Mouse (Mus musculus) embryonic facial prominence, embryonic 10.5 days (tissue): Measurements from ENCODE around the gene Draxin. TPM values are rescaled to one million over a fixed set of nuclear protein-coding genes. Genes with fewer than 3 reads are reported as not detected.
"Not testable (repeated sequence)": the region's sequence is repeated elsewhere in the genome, so short reads cannot be mapped to it uniquely, and the experiment has no call there.

Experiments used
- DNase-seq: peaks from one replicate; pipeline ENCODE4 v3.0.0-alpha.2; 2017; ENCODE audit warnings: low spot score
- H3K27ac ChIP-seq: fragments of 300-500 bp; sonication (generic); replicated peaks from 2 replicates; pipeline ENCODE4 v1.5.1; 2016; ENCODE audit warnings: mild to moderate bottlenecking
- H3K27me3 ChIP-seq: fragments of 300-500 bp; sonication (generic); replicated peaks from 2 replicates; pipeline ENCODE4 v1.6.1; 2016; ENCODE audit warnings: low read depth, mild to moderate bottlenecking; ENCODE audit not compliant: poor library complexity, severe bottlenecking
- H3K36me3 ChIP-seq: fragments of 300-500 bp; sonication (generic); replicated peaks from 2 replicates; pipeline ENCODE4 v1.6.1; 2016; ENCODE audit warnings: mild to moderate bottlenecking, moderate library complexity
- H3K4me1 ChIP-seq: fragments of 300-500 bp; sonication (generic); 2 replicates; pipeline ENCODE4 v1.6.1; 2016
- H3K4me3 ChIP-seq: fragments of 300-500 bp; sonication (generic); 2 replicates; pipeline ENCODE4 v1.5.1; 2016; ENCODE audit warnings: mild to moderate bottlenecking, moderate library complexity
- H3K9me3 ChIP-seq: fragments of 300-500 bp; sonication (generic); 2 replicates; pipeline ENCODE4 v1.6.1; 2016; ENCODE audit warnings: mild to moderate bottlenecking
- WGBS: fragments of 180-500 bp; shearing (Covaris S2); methylation state at CpG from one replicate; pipeline ENCODE4 v1.1.7; 2016; 5-methylcytosine and 5-hydroxymethylcytosine counted together
- polyA plus RNA-seq: library from polyadenylated mRNA; unstranded; fragments of >200 nt; fragmentation: Nextera tagmentation; extraction: Ambion mirVana; gene quantifications from 2 replicates; pipeline ENCODE4 v1.2.1, GENCODE M21; 2016

The Draxin gene
- 1.5 and 2.4 TPM in 2 replicates for polyA plus RNA-seq

DNA sequence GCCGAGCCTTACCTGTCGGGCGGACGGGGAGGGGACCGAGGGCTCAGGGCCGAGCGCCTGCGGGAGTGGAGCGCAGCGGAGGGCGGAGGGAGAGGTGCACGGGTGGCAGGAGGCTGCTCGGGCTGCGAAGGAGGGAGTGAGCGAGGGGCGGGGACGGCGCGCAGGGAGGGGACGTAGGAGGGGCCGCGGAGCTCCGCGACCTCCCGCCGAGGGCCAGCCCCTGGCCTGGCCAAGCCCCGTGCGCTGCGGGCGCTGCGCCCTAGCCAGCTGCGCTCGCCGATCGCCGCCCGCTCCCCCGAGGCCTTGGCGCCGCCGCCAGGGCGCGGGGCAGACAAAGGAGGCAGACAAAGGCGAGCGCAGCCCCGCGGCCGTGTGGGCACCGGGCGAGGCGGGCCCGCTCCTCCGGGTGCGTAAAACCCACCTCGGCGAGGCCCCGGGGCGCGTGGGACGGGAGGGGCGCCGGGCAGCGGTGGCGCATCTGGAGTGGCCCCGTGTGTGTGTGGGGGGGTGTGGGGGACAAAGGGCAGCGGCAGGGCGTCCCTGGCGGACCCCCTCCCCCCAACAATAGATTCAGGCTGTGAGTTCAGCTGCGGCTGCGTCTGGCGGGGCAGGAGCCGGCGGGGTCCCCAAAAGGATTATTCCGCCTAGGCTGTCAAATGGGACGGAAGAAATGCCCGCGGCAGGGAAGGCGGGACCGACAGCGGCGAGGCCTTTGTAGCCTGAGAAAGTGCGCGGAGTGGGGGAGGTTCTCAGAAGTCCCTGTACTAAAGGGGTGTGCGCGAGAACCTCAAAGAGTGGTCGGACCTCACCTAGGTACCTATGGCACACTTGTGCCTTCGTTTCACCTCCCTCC, at the start of gene Draxin:
Gene Draxin, minus strand, starts transcription at position 138 of the 853 bp plus-strand sequence.
- DNase-seq, result peak; percentile 89
- under 1% methylated on average over 80 of the region's 87 CpGs for WGBS
- Histone ChIP-seq H3K27me3 (peaks cover 70% of the 10 kb centered on the region), H3K4me3 (peak within 1 kb of the TSS; percentile 88), H3K9me3 (no peaks in the 10 kb centered on the region), H3K4me1 (peaks cover 26% of the 10 kb centered on the region), H3K27ac (peak within 1 kb of the TSS; percentile 97), H3K36me3 (no peaks in the 10 kb centered on the region)

- no peaks in the 10 kb centered on the region for H3K36me3 ChIP-seq
- no peak overlapping the region for H3K4me3 ChIP-seq
- H3K27ac ChIP-seq, result no peak overlapping the region
- peaks cover 12% of the 10 kb centered on the region for H3K4me1 ChIP-seq
- no peaks in the 10 kb centered on the region for H3K9me3 ChIP-seq
- DNase-seq, result no peak
- peaks cover 71% of the 10 kb centered on the region for H3K27me3 ChIP-seq
Observed at GRCm38 (mm10) chr4:148177716-148178115, 47.2 kb upstream of the Draxin start.

DNA sequence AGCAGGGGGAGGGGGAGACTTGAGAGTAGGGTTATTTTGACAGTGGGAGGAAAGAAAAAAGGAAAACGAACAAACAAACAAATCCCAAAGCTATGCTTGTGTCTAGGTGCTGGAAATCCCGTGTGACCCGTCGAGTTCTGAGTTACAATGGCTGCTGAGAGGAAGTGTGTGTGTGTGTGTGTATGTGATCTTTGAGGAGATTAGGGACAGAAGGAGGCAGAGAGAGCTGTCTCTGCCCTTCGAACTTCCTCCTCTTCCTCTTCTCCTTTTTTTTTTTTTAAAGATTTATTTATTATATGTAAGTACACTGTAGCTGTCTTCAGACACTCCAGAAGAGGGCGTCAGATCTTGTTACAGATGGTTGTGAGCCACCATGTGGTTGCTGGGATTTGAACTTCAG, 46.1 kb upstream of the Draxin start:
- WGBS, result 68% methylated on average over 6 of the region's 6 CpGs
- DNase-seq, H3K36me3 ChIP-seq, H3K4me3 ChIP-seq, H3K9me3 ChIP-seq, H3K4me1 ChIP-seq, H3K27ac ChIP-seq: not testable (repeated sequence)
- H3K27me3 ChIP-seq, result peaks cover 73% of the 10 kb centered on the region

DNA sequence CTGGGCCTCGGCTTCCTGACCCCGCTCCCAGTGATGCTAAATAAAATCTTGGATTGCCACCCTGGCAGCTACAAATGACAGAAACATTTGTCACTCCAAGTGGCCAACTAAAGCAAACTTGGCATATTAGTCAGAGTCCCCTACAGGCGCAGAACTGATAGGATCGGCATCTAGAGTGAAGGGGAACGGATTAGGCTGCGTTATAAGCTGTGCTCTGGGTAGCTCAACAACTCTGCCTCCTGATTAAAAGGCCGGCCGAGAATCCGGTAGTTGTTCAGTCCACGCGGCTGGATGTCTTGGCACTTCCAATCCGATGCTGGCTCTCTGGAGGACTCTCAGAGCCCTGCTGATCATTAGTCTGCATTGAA, 44.0 kb upstream of the Draxin start:
- peaks cover 11% of the 10 kb centered on the region for H3K4me1 ChIP-seq
- peaks cover 93% of the 10 kb centered on the region for H3K27me3 ChIP-seq
- no peak overlapping the region for H3K27ac ChIP-seq
- no peak overlapping the region for H3K4me3 ChIP-seq
- DNase-seq, result no peak
- H3K9me3 ChIP-seq, result no peaks in the 10 kb centered on the region
- 8% methylated on average over 12 of the region's 12 CpGs for WGBS
- H3K36me3 ChIP-seq, result no peaks in the 10 kb centered on the region

GRCm38 (mm10) chr4:148173811-148174494, 43.5 kb upstream of the Draxin start:
- H3K4me1 ChIP-seq, result peaks cover 12% of the 10 kb centered on the region
- peak; percentile 42 for DNase-seq
- H3K36me3 ChIP-seq, result no peaks in the 10 kb centered on the region
- under 1% methylated on average over 30 of the region's 30 CpGs for WGBS
- no peaks in the 10 kb centered on the region for H3K9me3 ChIP-seq
- H3K27ac ChIP-seq, result no peak overlapping the region
- H3K27me3 ChIP-seq, result peaks cover 97% of the 10 kb centered on the region
- H3K4me3 ChIP-seq, result peak overlapping the region; percentile 41

DNA sequence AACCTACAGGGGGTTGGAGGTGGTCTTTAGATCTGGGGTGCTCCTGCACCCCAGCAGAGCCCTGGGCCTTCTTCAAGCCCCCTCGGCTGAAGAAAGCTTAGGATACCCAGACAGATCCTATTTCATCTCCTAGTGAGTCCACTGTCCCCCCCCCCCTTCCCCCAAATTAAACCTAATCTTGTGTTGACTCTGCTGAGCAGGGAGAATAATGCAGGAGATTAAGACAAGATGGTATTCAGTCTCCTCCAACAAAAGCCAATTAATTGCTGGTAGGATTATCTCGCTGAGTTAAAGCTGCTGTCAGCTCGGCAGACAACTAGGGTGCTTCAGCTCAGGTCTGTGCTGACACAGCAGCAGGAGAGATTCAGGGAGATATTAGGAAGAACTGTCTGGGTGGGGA, 40.8 kb upstream of the Draxin start:
- no peak for DNase-seq
- Histone ChIP-seq H3K36me3 (no peaks in the 10 kb centered on the region), H3K4me1 (peaks cover 20% of the 10 kb centered on the region), H3K27me3 (peaks cover 96% of the 10 kb centered on the region), H3K4me3 (no peak overlapping the region), H3K27ac (no peak overlapping the region), H3K9me3 (no peaks in the 10 kb centered on the region)
- WGBS, result 24% methylated on average over 3 of the region's 3 CpGs

DNA sequence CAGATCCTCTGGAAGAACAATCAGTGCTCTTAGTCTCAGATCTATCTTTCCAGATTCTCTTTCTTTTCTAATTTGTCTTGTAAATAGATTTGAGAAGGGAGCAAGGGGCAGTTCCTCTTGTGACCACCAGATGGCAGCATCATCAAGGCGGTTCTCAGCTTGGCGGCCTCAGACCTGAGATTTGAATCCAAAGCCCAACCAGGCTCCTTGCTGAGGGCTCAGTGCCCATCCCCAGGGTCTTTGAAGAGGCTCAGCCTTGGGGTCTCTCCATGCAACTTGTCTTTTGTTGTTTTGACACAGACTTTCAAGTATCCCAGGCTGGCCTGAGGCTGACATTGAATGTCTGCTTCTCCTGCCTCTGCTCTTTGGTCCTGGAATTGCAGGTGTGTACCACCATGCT, 40.3 kb upstream of the Draxin start:
- Histone ChIP-seq H3K4me1 (peaks cover 24% of the 10 kb centered on the region), H3K4me3 (no peak overlapping the region), H3K27ac (no peak overlapping the region), H3K9me3 (no peaks in the 10 kb centered on the region), H3K27me3 (peaks cover 96% of the 10 kb centered on the region), H3K36me3 (no peaks in the 10 kb centered on the region)
- WGBS, result 3% methylated on average over 2 of the region's 2 CpGs
- peak; percentile 66 for DNase-seq

GRCm38 (mm10) chr4:148169586-148169985, 39.1 kb upstream of the Draxin start:
- H3K36me3 ChIP-seq, result no peaks in the 10 kb centered on the region
- DNase-seq, result no peak
- 19% methylated on average over 15 of the region's 15 CpGs for WGBS
- no peak overlapping the region for H3K27ac ChIP-seq
- no peak overlapping the region for H3K4me3 ChIP-seq
- peaks cover 96% of the 10 kb centered on the region for H3K27me3 ChIP-seq
- H3K9me3 ChIP-seq, result no peaks in the 10 kb centered on the region
- peaks cover 32% of the 10 kb centered on the region for H3K4me1 ChIP-seq

DNA sequence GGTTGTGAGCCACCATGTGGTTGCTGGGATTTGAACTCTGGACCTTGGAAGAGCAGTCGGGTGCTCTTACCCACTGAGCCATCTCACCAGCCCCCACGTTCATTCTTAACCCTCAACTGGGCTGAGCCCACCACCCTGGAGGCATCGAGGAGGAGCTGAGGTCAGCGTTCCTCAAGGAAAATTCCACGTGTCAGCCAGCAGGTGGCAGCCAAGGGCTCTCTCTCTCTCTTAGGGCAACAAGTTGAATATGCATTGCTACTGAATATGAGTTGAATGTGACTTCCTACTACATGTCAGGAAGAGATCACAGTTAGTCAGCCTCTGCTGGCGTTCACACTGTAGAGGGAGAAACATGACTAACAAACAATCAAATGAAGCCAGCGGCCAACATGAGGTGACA, 37.8 kb upstream of the Draxin start:
- DNase-seq, result peak; percentile 75
- Histone ChIP-seq H3K4me3 (no peak overlapping the region), H3K36me3 (no peaks in the 10 kb centered on the region), H3K27ac (no peak overlapping the region), H3K4me1 (peaks cover 37% of the 10 kb centered on the region), H3K9me3 (no peaks in the 10 kb centered on the region), H3K27me3 (peaks cover 96% of the 10 kb centered on the region)
- WGBS, result 28% methylated on average over 7 of the region's 7 CpGs

DNA sequence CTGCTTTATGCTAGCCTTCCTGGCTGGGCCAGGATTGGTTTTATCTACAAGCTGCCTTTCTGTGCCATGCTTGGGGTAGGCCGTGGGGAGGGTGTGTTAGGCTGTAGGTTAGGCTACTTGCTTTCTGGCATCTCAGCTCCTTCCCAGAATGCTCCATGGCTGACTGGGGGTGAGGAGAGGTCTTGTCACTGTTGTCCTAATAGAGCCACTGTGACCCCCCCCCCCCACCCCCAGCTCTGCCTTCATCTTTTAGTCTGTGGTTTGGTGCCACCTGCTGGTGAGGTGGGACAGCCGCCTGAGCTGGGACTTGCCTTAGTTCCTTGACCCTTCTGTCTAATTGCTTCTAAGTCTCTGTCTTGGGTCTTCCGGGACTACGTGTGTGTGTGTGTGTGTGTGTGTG, 36.5 kb upstream of the Draxin start:
- Histone ChIP-seq H3K9me3 (no peaks in the 10 kb centered on the region), H3K4me3 (peak overlapping the region; percentile 34), H3K36me3 (no peaks in the 10 kb centered on the region), H3K27ac (no peak overlapping the region), H3K4me1 (peaks cover 37% of the 10 kb centered on the region), H3K27me3 (peaks cover 96% of the 10 kb centered on the region)
- peak; percentile 72 for DNase-seq
- 25% methylated on average over 4 of the region's 4 CpGs for WGBS

DNA sequence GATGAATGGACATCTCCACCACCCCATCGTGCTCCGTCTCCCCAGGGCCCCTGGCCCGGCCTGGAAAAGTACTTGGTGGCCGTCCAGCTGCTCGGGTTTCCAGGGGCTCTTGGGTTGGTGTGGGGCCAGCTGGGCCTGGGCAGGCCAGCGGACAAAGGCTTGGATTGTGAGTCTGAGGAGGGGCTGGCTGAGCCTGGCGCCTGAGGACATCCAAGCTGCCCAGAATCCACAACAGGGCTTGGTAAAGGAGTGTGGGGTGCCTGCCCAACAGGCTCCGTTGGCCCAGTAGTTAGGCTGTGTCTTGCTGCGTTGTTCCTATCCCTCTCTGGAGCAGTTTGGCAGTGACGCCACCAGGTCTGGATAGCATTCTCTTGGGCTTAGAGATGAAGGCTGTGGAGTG, 35.9 kb upstream of the Draxin start:
- H3K9me3 ChIP-seq, result no peaks in the 10 kb centered on the region
- H3K27ac ChIP-seq, result no peak overlapping the region; the same call in 1 of the 2 replicates
- no peaks in the 10 kb centered on the region for H3K36me3 ChIP-seq
- WGBS, result 3% methylated on average over 10 of the region's 10 CpGs
- peaks cover 96% of the 10 kb centered on the region for H3K27me3 ChIP-seq
- H3K4me1 ChIP-seq, result peaks cover 39% of the 10 kb centered on the region
- peak; percentile 57 for DNase-seq
- peak overlapping the region; percentile 34 for H3K4me3 ChIP-seq

DNA sequence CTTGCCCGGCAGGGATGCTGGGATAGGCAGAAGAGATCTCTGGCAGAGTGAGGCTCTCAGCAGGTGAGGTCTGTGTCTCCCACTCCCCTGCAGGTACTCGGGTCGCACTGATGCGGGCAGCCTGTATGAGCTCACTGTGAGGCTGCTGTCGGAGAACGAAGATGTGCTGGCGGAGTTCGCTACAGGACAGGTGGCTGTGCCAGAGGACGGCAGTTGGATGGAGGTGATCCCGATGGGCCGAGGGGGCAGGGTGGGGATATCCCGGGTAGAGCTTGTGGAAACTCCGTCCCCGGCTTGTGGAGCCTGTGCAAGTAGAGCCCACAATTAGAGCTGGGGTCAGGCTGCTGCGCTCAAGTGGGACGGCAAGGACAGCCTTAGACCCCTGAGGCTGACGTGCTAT, 35.1 kb upstream of the Draxin start:
- DNase-seq, result no peak
- 5% methylated on average over 17 of the region's 17 CpGs for WGBS
- H3K27me3 ChIP-seq, result peaks cover 97% of the 10 kb centered on the region
- H3K4me3 ChIP-seq, result no peak overlapping the region
- H3K27ac ChIP-seq, result no peak overlapping the region
- no peaks in the 10 kb centered on the region for H3K36me3 ChIP-seq
- H3K9me3 ChIP-seq, result no peaks in the 10 kb centered on the region
- peaks cover 47% of the 10 kb centered on the region for H3K4me1 ChIP-seq

DNA sequence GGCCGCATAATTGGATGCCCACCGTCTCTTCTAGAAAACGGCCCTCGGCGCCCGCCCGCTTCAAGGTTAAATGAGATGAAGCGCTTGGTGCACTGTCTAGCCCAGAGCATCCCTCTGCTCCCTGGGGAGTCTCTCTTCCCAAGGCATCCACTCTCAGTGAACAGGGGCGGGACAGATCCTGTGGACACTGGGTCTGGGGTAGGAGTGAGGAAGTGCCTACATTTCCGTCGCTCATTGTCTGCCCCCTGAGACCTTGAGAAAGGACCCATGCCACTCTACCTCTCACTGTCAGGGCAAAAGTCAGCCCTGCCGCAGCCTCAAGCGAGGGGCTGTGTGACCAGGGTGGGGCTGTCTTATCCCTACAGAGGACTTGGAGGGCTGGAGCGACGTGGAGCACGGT, 34.0 kb upstream of the Draxin start:
- Histone ChIP-seq H3K4me1 (peaks cover 56% of the 10 kb centered on the region), H3K4me3 (peak overlapping the region; percentile 50)
- WGBS, result under 1% methylated on average over 16 of the region's 16 CpGs

More for the DNA sequence above, 34.0 kb upstream of the Draxin start:
- no peak for DNase-seq
- H3K27me3 ChIP-seq, result peaks cover 97% of the 10 kb centered on the region
- H3K36me3 ChIP-seq, result no peaks in the 10 kb centered on the region
- H3K27ac ChIP-seq, result no peak overlapping the region
- H3K9me3 ChIP-seq, result no peaks in the 10 kb centered on the region
